Mouse (Mus musculus): ENCODE data around the gene Tspoap1.

DNA sequence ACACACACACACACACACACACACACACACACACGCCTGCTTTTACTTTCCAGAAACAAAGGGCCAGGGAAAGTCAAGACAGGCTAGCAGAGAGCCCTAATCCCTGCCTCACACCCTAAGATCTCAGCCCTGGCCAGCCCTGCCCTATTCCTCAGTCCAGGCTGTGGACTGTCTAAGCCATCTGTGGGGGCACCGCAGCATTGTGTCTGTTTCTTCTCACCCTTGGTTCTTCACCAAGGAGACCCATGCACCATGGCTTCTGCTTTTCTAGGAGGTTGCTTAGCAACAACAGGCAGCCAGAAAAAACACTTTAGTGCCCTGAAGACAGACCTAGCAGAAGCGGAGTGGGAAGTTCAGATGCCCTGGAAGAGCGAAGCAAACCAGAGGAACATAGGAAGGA, 51.1 kb downstream of the Tspoap1 start:
- no peak for TF ChIP-seq GATA1 (IDR thresholded peaks at IDR 0.05; ENCODE audit: borderline replicate concordance, low read length)
- no peak for TF ChIP-seq FLI1 (IDR thresholded peaks at IDR 0.05; ENCODE audit: low read length)
